Mouse (Mus musculus) heart, postnatal 0 days (tissue): ENCODE data around the gene Thap8.

Experiments
- CTCF ChIP-seq: IDR thresholded peaks from 2 replicates; pipeline ENCODE4 v1.5.1; 2016; ENCODE audit warnings: antibody characterized with exemption, control low read depth, low read depth
- EP300 ChIP-seq: IDR thresholded peaks from 2 replicates; pipeline ENCODE4 v1.6.1; 2016; ENCODE audit warnings: antibody characterized with exemption, low read depth

GRCm38 (mm10) chr7:30326427-30326826 lies 46.5 kb downstream of the Thap8 start:
- TF ChIP-seq CTCF: no peak
- TF ChIP-seq EP300: no peak
